39 mouse cellular contexts compared by ENCODE assay signal in the genomic region with DNA sequence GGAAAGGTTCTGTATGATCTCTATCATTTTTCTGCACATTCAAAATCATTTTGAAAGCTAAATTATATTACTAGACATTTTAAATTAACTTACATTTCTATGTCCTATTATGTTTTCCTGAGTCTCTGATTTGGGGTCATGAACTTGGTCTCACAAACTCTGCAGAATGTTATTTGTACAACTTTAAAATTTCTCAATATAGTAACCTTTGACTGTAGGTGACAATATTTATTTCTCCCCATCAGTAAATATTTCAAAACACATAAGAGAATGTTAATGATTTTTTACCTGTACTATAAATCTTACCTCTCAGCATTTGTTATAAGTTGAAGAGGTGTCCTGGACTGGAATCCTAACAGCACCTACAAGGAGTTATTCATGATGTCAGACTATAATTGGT. TPM values are rescaled to one million over a fixed set of nuclear protein-coding genes. Genes with fewer than 3 reads are reported as not detected.
"Had no signal": no experiment of that assay in that cellular context is flagged by ENCODE, and none has a peak within 500 bp of the region (broad histone marks: within the 10 kb centered on the region; RNA-seq: fewer than 3 reads in every experiment).

A gene (plus strand): TSS at position 301 of the 400 bp plus-strand sequence.

- ATAC-seq: forebrain, embryonic 13.5 days; forebrain, embryonic 14.5 days; forebrain, embryonic 15.5 days; forebrain, embryonic 16.5 days; forebrain, postnatal 0 days had no signal

- H3K4me2 ChIP-seq: embryonic facial prominence, embryonic 12.5 days; embryonic facial prominence, embryonic 13.5 days; embryonic facial prominence, embryonic 15.5 days; forebrain, embryonic 12.5 days; forebrain, embryonic 13.5 days; forebrain, embryonic 15.5 days had no signal

- H3K4me1 ChIP-seq: embryonic facial prominence, embryonic 10.5 days; embryonic facial prominence, embryonic 12.5 days; embryonic facial prominence, embryonic 13.5 days; embryonic facial prominence, embryonic 15.5 days; forebrain, embryonic 10.5 days; forebrain, embryonic 12.5 days; forebrain, embryonic 13.5 days; forebrain, embryonic 15.5 days had no signal

- H3K36me3 ChIP-seq: embryonic facial prominence, embryonic 10.5 days; embryonic facial prominence, embryonic 12.5 days; embryonic facial prominence, embryonic 13.5 days; embryonic facial prominence, embryonic 15.5 days; forebrain, embryonic 10.5 days; forebrain, embryonic 12.5 days; forebrain, embryonic 15.5 days had no signal

- DNase-seq: cerebellum, adult 9-10 months; cerebellum, adult 9-11 months; cerebellum, postnatal 10 days; cerebellum, postnatal 14 days; cerebellum, postnatal 25 days; cerebellum, postnatal 36 days; embryo, embryonic 11 days; forebrain, postnatal 0 days; gastrocnemius, adult 2 months; gastrocnemius, postnatal 10 days; gastrocnemius, postnatal 14 days; gastrocnemius, postnatal 25 days; gastrocnemius, postnatal 36 days; heart, adult 11 months; heart, adult 18-20 months; heart, adult 2 months had no signal

- H3K4me3 ChIP-seq: embryonic facial prominence, embryonic 10.5 days; embryonic facial prominence, embryonic 12.5 days; embryonic facial prominence, embryonic 13.5 days; embryonic facial prominence, embryonic 15.5 days; erythroblast, embryonic 14.5 days; forebrain, embryonic 10.5 days; forebrain, embryonic 12.5 days; forebrain, embryonic 13.5 days; forebrain, embryonic 15.5 days; gastrocnemius, adult 2 months; heart, adult 2 months had no signal

- H3K27me3 ChIP-seq: embryonic facial prominence, embryonic 12.5 days; embryonic facial prominence, embryonic 13.5 days; embryonic facial prominence, embryonic 15.5 days; forebrain, embryonic 12.5 days; forebrain, embryonic 13.5 days; forebrain, embryonic 15.5 days had no signal

- H3K27ac ChIP-seq: embryonic facial prominence, embryonic 10.5 days; embryonic facial prominence, embryonic 12.5 days; embryonic facial prominence, embryonic 13.5 days; embryonic facial prominence, embryonic 15.5 days; forebrain, embryonic 10.5 days; forebrain, embryonic 12.5 days; forebrain, embryonic 13.5 days; forebrain, embryonic 15.5 days; gastrocnemius, adult 2 months; heart, adult 2 months had no signal

- H3K9ac ChIP-seq: embryonic facial prominence, embryonic 12.5 days; embryonic facial prominence, embryonic 13.5 days; embryonic facial prominence, embryonic 15.5 days; forebrain, embryonic 12.5 days; forebrain, embryonic 13.5 days; forebrain, embryonic 15.5 days; forebrain, postnatal 0 days had no signal

- H3K9me3 ChIP-seq: embryonic facial prominence, embryonic 15.5 days had no signal

RNA-seq across cellular contexts. Expression of the gene that starts here (rescaled TPM):
- total RNA-seq: common myeloid progenitor, adult 5-6 weeks; forebrain, postnatal 0 days; gastrocnemius, adult 18-20 months; gastrocnemius, adult 2 months; gastrocnemius, adult 8-10 months; gastrocnemius, postnatal 10 days; gastrocnemius, postnatal 14 days; gastrocnemius, postnatal 25 days; gastrocnemius, postnatal 36 days; gastrocnemius, postnatal 4 days; granulocyte monocyte progenitor cell, adult 5-6 weeks; heart, adult 18-20 months; heart, adult 2 months; heart, adult 8-10 months had no signal
- polyA plus RNA-seq: cortical plate, adult 2 months; embryonic facial prominence, embryonic 10.5 days; embryonic facial prominence, embryonic 11.5 days; embryonic facial prominence, embryonic 12.5 days; embryonic facial prominence, embryonic 13.5 days; embryonic facial prominence, embryonic 14.5 days; embryonic facial prominence, embryonic 15.5 days; erythroblast, embryonic 14.5 days; forebrain, embryonic 10.5 days; forebrain, embryonic 11.5 days; forebrain, embryonic 12.5 days; forebrain, embryonic 13.5 days; forebrain, embryonic 14.5 days; forebrain, embryonic 15.5 days; forebrain, embryonic 16.5 days; forebrain, postnatal 0 days; frontal cortex, adult 2 months; gonadal fat pad, adult 2 months; heart, adult 2 months had no signal
